Mouse (Mus musculus) adrenal gland, adult 2 months (tissue): ENCODE results near the gene Olfr896-ps1. TPM values are rescaled to one million over a fixed set of nuclear protein-coding genes. Genes with fewer than 3 reads are reported as not detected.

Experiments
- DNase-seq: peaks from one replicate; pipeline ENCODE4 v3.0.0; 2021
- long read RNA-seq: library from polyadenylated mRNA; stranded (forward); transcript quantifications from one replicate; pipeline ENCODE4 v2.0.0, GENCODE M21; 2021
- polyA plus RNA-seq: library from polyadenylated mRNA; depleted of rRNA; stranded (reverse); fragments of >200 nt; gene quantifications from 2 replicates; pipeline ENCODE4 v1.2.3, GENCODE M21; 2012; rRNA removed
- total RNA-seq, 2 experiments: library from RNA; stranded (reverse); gene quantifications; 2 replicates each; pipeline ENCODE4 v1.2.3; 2021

Gene Olfr896-ps1
- total RNA-seq (not detected), polyA plus RNA-seq (not detected in 2 replicates)
- long read RNA-seq: 0 reads

DNA sequence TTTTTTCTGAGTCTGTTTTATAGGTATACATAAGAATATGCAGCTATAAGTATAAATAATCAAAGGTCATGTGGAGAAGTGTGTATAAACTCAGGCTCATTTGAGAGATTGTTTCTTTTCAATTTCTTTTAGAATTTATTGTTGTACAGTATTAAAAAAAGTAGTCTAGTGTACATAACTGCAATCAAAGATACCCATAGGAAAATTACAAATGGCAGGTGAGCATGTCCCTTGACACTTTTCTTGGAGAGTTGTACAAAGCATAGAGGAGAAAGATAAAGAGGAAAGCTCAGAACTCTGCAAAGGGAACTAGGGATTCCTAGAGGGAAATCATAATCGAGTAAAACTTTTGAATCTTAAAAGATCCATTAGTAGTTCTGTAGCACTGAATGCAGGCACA is at the start of gene Olfr896-ps1:
Olfr896-ps1 (plus strand) TSS at position 301 of the 400 bp plus-strand sequence.
- DNase-seq: no peak

DNA sequence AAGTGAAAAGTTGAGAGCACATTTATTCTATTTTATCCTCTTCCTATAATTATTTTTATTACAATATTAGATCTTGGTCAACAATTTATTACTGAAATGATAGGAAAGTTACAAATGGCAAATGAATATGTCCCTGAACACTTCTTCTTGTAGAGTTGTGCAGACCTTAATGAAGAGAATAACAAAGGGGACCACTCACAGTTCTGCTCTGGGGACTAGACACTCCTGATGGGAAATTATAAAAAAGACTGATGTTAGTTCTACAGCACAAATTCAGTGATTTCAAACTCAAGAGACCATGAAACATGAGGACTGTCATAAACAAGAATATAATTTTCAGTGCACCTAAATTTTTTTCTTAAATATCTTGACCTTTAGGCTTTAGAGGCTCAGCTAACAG is 38.4 kb upstream of the Olfr896-ps1 start, which contains the start of gene Olfr143:
Olfr143 (plus strand) TSS at position 301 of the 400 bp plus-strand sequence.
- no peak for DNase-seq

DNA sequence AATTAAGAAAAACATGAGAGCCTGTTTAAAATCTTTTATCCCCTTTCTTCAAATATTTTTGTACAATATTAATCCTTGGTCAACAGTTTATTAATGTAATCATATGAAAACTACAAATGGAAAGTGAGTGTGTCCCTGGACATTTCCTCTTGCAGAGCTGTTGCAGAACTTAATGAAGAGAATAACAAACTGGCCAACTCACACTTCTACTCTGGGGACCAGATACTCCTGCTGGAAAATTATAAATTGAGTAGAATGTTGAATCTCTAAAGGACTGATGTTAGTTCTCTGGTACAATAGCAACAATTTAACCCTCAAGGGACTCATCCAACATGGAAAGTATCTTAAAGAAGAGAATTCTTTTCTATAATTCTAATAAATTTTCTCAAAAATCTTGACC is 23.4 kb upstream of the Olfr896-ps1 start, which contains the start of gene Olfr895:
Olfr895 (plus strand) TSS at position 301 of the 400 bp plus-strand sequence.
- no peak for DNase-seq

DNA sequence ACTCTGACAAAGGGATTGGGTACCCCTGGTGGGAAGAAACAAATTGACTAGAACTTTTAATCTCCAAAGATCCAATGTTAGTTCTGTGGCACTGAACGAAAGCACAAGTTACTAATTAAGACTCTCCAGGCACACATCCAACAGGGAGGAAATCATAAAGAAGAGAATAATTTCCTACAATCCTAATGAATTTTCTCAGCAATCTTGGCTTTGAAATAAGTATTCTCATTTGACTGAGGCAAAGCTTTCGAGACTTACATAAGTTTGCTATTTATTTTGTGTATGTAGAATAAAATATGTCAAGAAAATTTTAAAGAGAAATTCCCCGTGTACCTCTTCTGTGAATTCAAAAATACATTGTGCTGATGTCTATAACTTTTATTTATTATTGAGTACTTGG is 37.9 kb downstream of the Olfr896-ps1 start, which contains the start of gene Olfr25:
Olfr25 (plus strand) TSS at position 301 of the 400 bp plus-strand sequence.
- DNase-seq: no peak

Other genes starting within 250 kb of the Olfr896-ps1 start
- not detected for gene Olfr884, start 244.6 kb upstream of the Olfr896-ps1 start, total RNA-seq
- gene Olfr884, start 244.6 kb upstream of the Olfr896-ps1 start, polyA plus RNA-seq: not detected in 2 replicates
- gene Olfr885, start 229.8 kb upstream of the Olfr896-ps1 start, total RNA-seq: not detected
- gene Olfr885, start 229.8 kb upstream of the Olfr896-ps1 start, polyA plus RNA-seq: not detected in 2 replicates
- not detected for gene Olfr887, start 207.0 kb upstream of the Olfr896-ps1 start, total RNA-seq
- gene Olfr887, start 207.0 kb upstream of the Olfr896-ps1 start, polyA plus RNA-seq: not detected in 2 replicates
- gene Olfr888, start 183.0 kb upstream of the Olfr896-ps1 start, total RNA-seq: not detected
- gene Olfr888, start 183.0 kb upstream of the Olfr896-ps1 start, polyA plus RNA-seq: not detected in 2 replicates
- gene Olfr889, start 175.9 kb upstream of the Olfr896-ps1 start, total RNA-seq: under 1 TPM; 0.17 to 0.28 TPM
- not detected in 2 replicates for gene Olfr889, start 175.9 kb upstream of the Olfr896-ps1 start, polyA plus RNA-seq
- not detected for gene Olfr890, start 148.6 kb upstream of the Olfr896-ps1 start, total RNA-seq
- gene Olfr890, start 148.6 kb upstream of the Olfr896-ps1 start, polyA plus RNA-seq: not detected in 2 replicates
- not detected for gene Olfr891, start 110.3 kb upstream of the Olfr896-ps1 start, total RNA-seq
- gene Olfr891, start 110.3 kb upstream of the Olfr896-ps1 start, polyA plus RNA-seq: not detected in 2 replicates
- gene Olfr893, start 82.7 kb upstream of the Olfr896-ps1 start, total RNA-seq: not detected
- gene Olfr893, start 82.7 kb upstream of the Olfr896-ps1 start, polyA plus RNA-seq: not detected in 2 replicates
- not detected for gene Olfr894, start 73.1 kb upstream of the Olfr896-ps1 start, total RNA-seq
- not detected in 2 replicates for gene Olfr894, start 73.1 kb upstream of the Olfr896-ps1 start, polyA plus RNA-seq
- not detected for gene Olfr143, start 38.3 kb upstream of the Olfr896-ps1 start, total RNA-seq
- not detected in 2 replicates for gene Olfr143, start 38.3 kb upstream of the Olfr896-ps1 start, polyA plus RNA-seq
- gene Olfr895, start 23.3 kb upstream of the Olfr896-ps1 start, total RNA-seq: not detected
- not detected in 2 replicates for gene Olfr895, start 23.3 kb upstream of the Olfr896-ps1 start, polyA plus RNA-seq
- gene Olfr25, start 38.0 kb downstream of the Olfr896-ps1 start, total RNA-seq: not detected
- not detected in 2 replicates for gene Olfr25, start 38.0 kb downstream of the Olfr896-ps1 start, polyA plus RNA-seq
- not detected for gene Olfr898, start 57.3 kb downstream of the Olfr896-ps1 start, total RNA-seq
- not detected in 2 replicates for gene Olfr898, start 57.3 kb downstream of the Olfr896-ps1 start, polyA plus RNA-seq
- not detected for gene Olfr250, start 75.8 kb downstream of the Olfr896-ps1 start, total RNA-seq
- not detected in 2 replicates for gene Olfr250, start 75.8 kb downstream of the Olfr896-ps1 start, polyA plus RNA-seq
- gene Olfr251, start 86.0 kb downstream of the Olfr896-ps1 start, total RNA-seq: not detected
- gene Olfr251, start 86.0 kb downstream of the Olfr896-ps1 start, polyA plus RNA-seq: not detected in 2 replicates
- not detected for gene Olfr147, start 110.6 kb downstream of the Olfr896-ps1 start, total RNA-seq
- gene Olfr147, start 110.6 kb downstream of the Olfr896-ps1 start, polyA plus RNA-seq: not detected in 2 replicates
- not detected for gene Olfr901, start 138.3 kb downstream of the Olfr896-ps1 start, total RNA-seq
- gene Olfr901, start 138.3 kb downstream of the Olfr896-ps1 start, polyA plus RNA-seq: not detected in 2 replicates
- not detected for gene Olfr902, start 156.5 kb downstream of the Olfr896-ps1 start, total RNA-seq
- not detected in 2 replicates for gene Olfr902, start 156.5 kb downstream of the Olfr896-ps1 start, polyA plus RNA-seq
- gene Olfr904, start 172.0 kb downstream of the Olfr896-ps1 start, total RNA-seq: not detected
- gene Olfr904, start 172.0 kb downstream of the Olfr896-ps1 start, polyA plus RNA-seq: not detected in 2 replicates
- gene Olfr905, start 180.0 kb downstream of the Olfr896-ps1 start, total RNA-seq: not detected
- gene Olfr905, start 180.0 kb downstream of the Olfr896-ps1 start, polyA plus RNA-seq: not detected in 2 replicates
- not detected for gene Olfr906, start 196.0 kb downstream of the Olfr896-ps1 start, total RNA-seq
- not detected in 2 replicates for gene Olfr906, start 196.0 kb downstream of the Olfr896-ps1 start, polyA plus RNA-seq
- not detected for gene Olfr907, start 204.7 kb downstream of the Olfr896-ps1 start, total RNA-seq
- gene Olfr907, start 204.7 kb downstream of the Olfr896-ps1 start, polyA plus RNA-seq: not detected in 2 replicates
- not detected for gene Olfr911-ps1, start 230.5 kb downstream of the Olfr896-ps1 start, total RNA-seq
- not detected in 2 replicates for gene Olfr911-ps1, start 230.5 kb downstream of the Olfr896-ps1 start, polyA plus RNA-seq
- gene Olfr910, start 246.7 kb downstream of the Olfr896-ps1 start, total RNA-seq: not detected
- not detected in 2 replicates for gene Olfr910, start 246.7 kb downstream of the Olfr896-ps1 start, polyA plus RNA-seq